Mouse (Mus musculus): Measurements from ENCODE around the gene Pak6.

The Pak6 gene

GRCm38 (mm10) chr2:118731981-118732380, 68.9 kb downstream of the Pak6 start:
- DNase-seq, result no peak

- DNase-seq, result peak; percentile 65 to 74
Measured at GRCm38 (mm10) chr2:118733341-118733740, 70.2 kb downstream of the Pak6 start.

DNA sequence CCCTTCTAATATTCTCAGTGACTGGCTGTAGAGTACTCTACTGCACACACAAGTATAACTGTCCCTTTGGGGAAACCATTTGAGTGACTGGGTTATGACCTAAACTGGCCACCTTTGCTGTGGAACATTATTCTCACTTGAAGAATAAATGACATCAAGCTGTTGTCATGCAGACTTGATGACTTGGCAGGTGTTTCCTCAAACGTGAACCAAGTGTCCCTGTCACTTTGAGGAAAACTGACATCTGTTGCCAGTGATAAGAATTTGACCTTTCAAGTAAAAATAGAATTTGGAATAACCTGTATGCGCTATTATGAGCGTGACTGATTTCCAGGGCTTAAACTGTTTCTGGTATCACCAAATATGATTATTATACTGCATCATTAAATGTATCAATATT, 77.2 kb downstream of the Pak6 start:
- no peak for DNase-seq

- no peak for DNase-seq
Measured at GRCm38 (mm10) chr2:118741183-118741582, 78.1 kb downstream of the Pak6 start.

- peak; percentile 51 to 69 for DNase-seq
Measured at GRCm38 (mm10) chr2:118743261-118743943, 80.3 kb downstream of the Pak6 start.

DNA sequence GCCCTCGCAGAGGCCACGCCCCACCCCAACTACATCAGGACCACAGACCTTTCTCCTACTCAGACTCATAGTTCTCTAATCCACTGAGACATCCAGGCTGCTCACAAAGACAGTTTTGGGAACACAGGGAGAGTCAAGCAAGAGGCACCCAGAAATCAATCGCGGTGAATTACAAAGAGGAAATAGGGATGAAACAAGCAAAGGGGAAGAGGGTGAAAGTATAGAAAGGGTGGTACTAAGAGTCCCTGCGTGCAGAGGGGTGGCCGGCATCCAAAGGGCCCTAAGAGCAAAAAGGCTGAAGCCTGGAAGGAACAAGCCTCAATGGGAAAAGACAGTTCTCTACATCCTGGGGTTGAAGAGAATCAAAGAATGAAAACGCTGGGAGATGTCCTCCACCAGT, 81.5 kb downstream of the Pak6 start:
- DNase-seq, result no peak

GRCm38 (mm10) chr2:118745232-118745884, 82.3 kb downstream of the Pak6 start, which contains the start of gene Inafm2:
Gene Inafm2 (plus strand): TSS chr2:118745758.
- DNase-seq, result peak; percentile 89 to 91

- peak; percentile 63 to 65 for DNase-seq
Measured at GRCm38 (mm10) chr2:118745915-118746901, 83.1 kb downstream of the Pak6 start.

- DNase-seq, result peak; percentile 65 to 72
Measured at GRCm38 (mm10) chr2:118747301-118747960, 84.3 kb downstream of the Pak6 start.
